Mouse (Mus musculus) retina, adult 2 months (tissue): ENCODE measurements at regions not wholly inside any gene's neighbourhood (a gene's known extent, or its start where the extent isn't known, plus 50 kb on each side); places are given as distances from the start of the nearest gene placed in this dataset.

Experiments
- DNase-seq: peaks from one replicate; pipeline ENCODE4 v3.0.0-alpha.2; 2012; ENCODE audit warnings: low read depth, low spot score

- DNase-seq = no peak
Observed at GRCm38 (mm10) chr11:48431316-48431715, 368.8 kb upstream of the Rack1 start.

GRCm38 (mm10) chr11:48427423-48427822 is 372.7 kb upstream of the Rack1 start:
- DNase-seq = no peak

- DNase-seq = no peak
Observed at GRCm38 (mm10) chr11:48426446-48426845, 373.7 kb upstream of the Rack1 start.

GRCm38 (mm10) chr11:48418066-48418756 is 381.9 kb upstream of the Rack1 start:
- no peak for DNase-seq

- no peak for DNase-seq
Observed at GRCm38 (mm10) chr11:48417615-48418014, 382.5 kb upstream of the Rack1 start.

GRCm38 (mm10) chr11:48398032-48398431 is 402.1 kb upstream of the Rack1 start:
- DNase-seq = no peak

GRCm38 (mm10) chr11:48381489-48381888 is 392.7 kb upstream of the Sgcd start:
- DNase-seq = no peak

- DNase-seq = no peak
Observed at GRCm38 (mm10) chr11:48378044-48378443, 389.3 kb upstream of the Sgcd start.

- DNase-seq = no peak
Observed at GRCm38 (mm10) chr11:48377269-48377668, 388.5 kb upstream of the Sgcd start.

GRCm38 (mm10) chr11:48351349-48352023 is 362.7 kb upstream of the Sgcd start:
- DNase-seq = no peak

- DNase-seq = no peak
Observed at GRCm38 (mm10) chr11:48314500-48314899, 325.7 kb upstream of the Sgcd start.

GRCm38 (mm10) chr11:48295370-48295769 is 306.6 kb upstream of the Sgcd start:
- DNase-seq = no peak

- DNase-seq = no peak
Observed at GRCm38 (mm10) chr11:48262492-48262891, 273.7 kb upstream of the Sgcd start.

- no peak for DNase-seq
Observed at GRCm38 (mm10) chr11:48261089-48261488, 272.3 kb upstream of the Sgcd start.

GRCm38 (mm10) chr11:48250678-48251317 is 262.0 kb upstream of the Sgcd start:
- no peak for DNase-seq

GRCm38 (mm10) chr11:48249315-48249714 is 260.5 kb upstream of the Sgcd start:
- no peak for DNase-seq

GRCm38 (mm10) chr11:48221156-48221555 is 232.4 kb upstream of the Sgcd start:
- no peak for DNase-seq

GRCm38 (mm10) chr11:48219157-48219556 is 230.4 kb upstream of the Sgcd start:
- no peak for DNase-seq

- no peak for DNase-seq
Observed at GRCm38 (mm10) chr11:48216762-48217161, 228.0 kb upstream of the Sgcd start.

GRCm38 (mm10) chr11:48186604-48187003 is 197.8 kb upstream of the Sgcd start:
- no peak for DNase-seq

GRCm38 (mm10) chr11:48178943-48179342 is 190.2 kb upstream of the Sgcd start:
- no peak for DNase-seq

- no peak for DNase-seq
Observed at GRCm38 (mm10) chr11:48178174-48178573, 189.4 kb upstream of the Sgcd start.

- DNase-seq = no peak
Observed at GRCm38 (mm10) chr11:48176451-48176850, 187.7 kb upstream of the Sgcd start.
